21 mouse cellular contexts compared by ENCODE assay signal in the genomic region with DNA sequence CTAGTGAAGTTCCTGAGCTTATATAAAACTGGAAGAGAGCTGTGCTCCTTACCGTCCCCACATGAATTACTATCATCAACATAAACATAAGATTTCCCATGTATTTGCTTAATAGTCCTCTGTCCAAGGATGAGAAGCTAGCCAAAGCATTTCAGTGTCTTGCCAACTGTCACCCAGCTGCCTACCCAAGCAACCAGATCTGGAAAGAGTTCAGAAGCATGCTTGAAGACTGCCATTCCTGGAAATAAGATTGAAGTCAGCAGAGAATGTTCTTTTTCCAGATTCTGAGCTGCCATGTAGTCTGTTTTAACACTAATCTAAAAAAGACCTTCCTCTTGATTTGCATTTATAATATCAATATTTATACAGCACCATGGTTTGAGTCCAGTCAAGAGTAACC.
A peak's percentile ranks its signal among the peaks of the same experiment; 100 is the strongest.
DNase-seq lines count a peak whose midpoint lies in the region; ATAC-seq and TF ChIP-seq lines count a peak whose summit lies in the region.
"Had no signal": no experiment of that assay in that cellular context is flagged by ENCODE, and none has a peak within 500 bp of the region (broad histone marks: within the 10 kb centered on the region; RNA-seq: fewer than 3 reads in every experiment).

No protein-coding gene starts in this region.

- no peaks in the 10 kb centered on the region for H3K4me1 ChIP-seq in lung, embryonic 14.5 days (ENCODE audit: insufficient read depth)
- H3K4me1 ChIP-seq in forebrain, embryonic 15.5 days = no peaks in the 10 kb centered on the region
- H3K4me1 ChIP-seq: hindbrain, embryonic 12.5 days; hindbrain, embryonic 15.5 days had no signal

- no peak overlapping the region for H3K4me3 ChIP-seq in lung, embryonic 14.5 days (ENCODE audit: low read depth, low read length)
- H3K4me3 ChIP-seq in forebrain, embryonic 15.5 days = no peak overlapping the region
- H3K4me3 ChIP-seq: gastrocnemius, adult 2 months; hindbrain, embryonic 12.5 days; hindbrain, embryonic 15.5 days had no signal

- no peak overlapping the region for H3K4me2 ChIP-seq in lung, embryonic 14.5 days
- no peak overlapping the region for H3K4me2 ChIP-seq in forebrain, embryonic 15.5 days (replicated peaks)
- H3K4me2 ChIP-seq: heart, embryonic 11.5 days; hindbrain, embryonic 12.5 days; hindbrain, embryonic 15.5 days had no signal

- TF ChIP-seq CTCF in lung, embryonic 14.5 days (IDR thresholded peaks at IDR 0.05; ENCODE audit: low read depth) = no peak

- DNase-seq in cerebellum, postnatal 10 days = peak; percentile 32 to 33
- peak; percentile 23 for DNase-seq in lung, embryonic 14.5 days
- no peak for DNase-seq in lung, postnatal 25 days (ENCODE audit: low spot score)
- DNase-seq in fibroblast of lung, adult 2 months (ENCODE audit: low read depth) = peak; percentile 23
- DNase-seq: adrenal gland, postnatal 10 days; cerebellum, adult 18-20 months; cerebellum, adult 9-10 months; cerebellum, postnatal 36 days; gastrocnemius, adult 2 months; gastrocnemius, postnatal 14 days; heart, adult 11 months; kidney, adult 2 months had no signal

- 38% methylated on average over 1 of the region's 1 CpGs for WGBS in lung, embryonic 14.5 days
- WGBS in forebrain, embryonic 15.5 days = 88% methylated on average over 1 of the region's 1 CpGs

- H3K36me3 ChIP-seq in lung, embryonic 14.5 days (ENCODE audit: insufficient read depth) = no peaks in the 10 kb centered on the region
- H3K36me3 ChIP-seq in forebrain, embryonic 15.5 days = no peaks in the 10 kb centered on the region
- H3K36me3 ChIP-seq: hindbrain, embryonic 12.5 days; hindbrain, embryonic 15.5 days had no signal

- ATAC-seq in cerebellum, adult (ENCODE audit: insufficient number of reproducible peaks, low FRiP score, low TSS enrichment) = no peak
- ATAC-seq in lung, embryonic 14.5 days (ENCODE audit: insufficient read depth) = no peak
- no peak for ATAC-seq in forebrain, embryonic 15.5 days (replicated peaks)
- ATAC-seq: activated CD4-positive, CD25-positive, alpha-beta regulatory T cell, adult 4 months; CD4-positive, CD25-positive, alpha-beta regulatory T cell, adult 4 months; forebrain, embryonic 14.5 days; intestine, postnatal 0 days had no signal

- no peak overlapping the region for H3K9ac ChIP-seq in lung, embryonic 14.5 days
- no peak overlapping the region for H3K9ac ChIP-seq in forebrain, embryonic 15.5 days (replicated peaks)
- H3K9ac ChIP-seq: hindbrain, embryonic 12.5 days; hindbrain, embryonic 15.5 days had no signal

- no peaks in the 10 kb centered on the region for H3K27me3 ChIP-seq in lung, embryonic 14.5 days (ENCODE audit: insufficient read depth, low read length)
- H3K27me3 ChIP-seq in forebrain, embryonic 15.5 days = no peaks in the 10 kb centered on the region
- H3K27me3 ChIP-seq: hindbrain, embryonic 12.5 days; hindbrain, embryonic 15.5 days had no signal

- no peaks in the 10 kb centered on the region for H3K9me3 ChIP-seq in lung, embryonic 14.5 days (ENCODE audit: low read depth, low read length)
- no peaks in the 10 kb centered on the region for H3K9me3 ChIP-seq in forebrain, embryonic 15.5 days
- H3K9me3 ChIP-seq: hindbrain, embryonic 12.5 days; hindbrain, embryonic 15.5 days had no signal

- no peak overlapping the region for H3K27ac ChIP-seq in lung, embryonic 14.5 days (ENCODE audit: low read depth)
- H3K27ac ChIP-seq in forebrain, embryonic 15.5 days (replicated peaks) = no peak overlapping the region
- H3K27ac ChIP-seq: gastrocnemius, adult 2 months; hindbrain, embryonic 12.5 days; hindbrain, embryonic 15.5 days had no signal
